Mouse (Mus musculus): ENCODE results near the gene Helz. TPM values are rescaled to one million over a fixed set of nuclear protein-coding genes. Genes with fewer than 3 reads are reported as not detected.

Helz gene
- polyA plus RNA-seq, 1 experiment from 2014 or later, result 27.4 TPM

GRCm38 (mm10) chr11:107644461-107644860, 96.7 kb downstream of the Helz start:
- H3K27me3 ChIP-seq (ENCODE audit: control insufficient read depth, insufficient read depth, low read length), result no peaks in the 10 kb centered on the region
- no peaks in the 10 kb centered on the region for H3K4me1 ChIP-seq (replicated peaks; ENCODE audit: control insufficient read depth, insufficient read depth, low read length)
- no peak for DNase-seq (ENCODE audit: low spot score)
- H3K9ac ChIP-seq (ENCODE audit: low read length), result no peak overlapping the region
- WGBS, result 94% methylated on average over 4 of the region's 4 CpGs
- no peak overlapping the region for H3K4me3 ChIP-seq (ENCODE audit: low read depth, low read length)
- no peak for ATAC-seq (replicated peaks; ENCODE audit: low FRiP score)
- no peak overlapping the region for H3K27ac ChIP-seq (ENCODE audit: low read depth, low read length)
- H3K36me3 ChIP-seq (ENCODE audit: control insufficient read depth, insufficient read depth, low read length), result peaks cover 2% of the 10 kb centered on the region; the same call in 1 of the 2 replicates
- H3K9me3 ChIP-seq (ENCODE audit: control insufficient read depth, low read length), result no peaks in the 10 kb centered on the region
- H3K4me2 ChIP-seq (ENCODE audit: low read depth, low read length, severe bottlenecking), result no peak overlapping the region

DNA sequence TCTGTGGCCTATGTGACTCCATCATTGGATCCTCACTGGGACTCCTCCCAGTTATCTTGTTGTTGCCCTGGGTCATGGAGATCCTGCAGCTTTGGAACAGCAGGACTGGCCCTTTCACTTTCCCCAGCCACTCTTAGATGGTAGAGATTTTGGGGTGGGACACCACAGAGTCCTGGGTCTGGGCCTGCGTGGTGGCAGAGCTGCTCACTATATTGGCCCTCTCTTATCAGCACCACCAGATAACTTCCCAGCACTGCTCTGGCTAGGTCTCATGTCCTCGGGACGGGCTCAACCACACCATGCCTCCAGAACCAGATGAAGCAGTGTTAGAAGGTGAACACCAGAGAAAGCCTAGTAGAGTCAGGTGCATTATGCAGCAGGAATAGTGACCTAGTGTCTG, 99.6 kb downstream of the Helz start:
- no peaks in the 10 kb centered on the region for H3K9me3 ChIP-seq (ENCODE audit: control insufficient read depth, low read length)
- 94% methylated on average over 3 of the region's 3 CpGs for WGBS
- no peak overlapping the region for H3K4me3 ChIP-seq (ENCODE audit: low read depth, low read length)
- H3K9ac ChIP-seq (ENCODE audit: low read length), result no peak overlapping the region
- ATAC-seq (replicated peaks; ENCODE audit: low FRiP score) (no peak), DNase-seq (ENCODE audit: low spot score) (no peak)
- H3K27ac ChIP-seq (ENCODE audit: low read depth, low read length), result no peak overlapping the region
- no peaks in the 10 kb centered on the region for H3K27me3 ChIP-seq (ENCODE audit: control insufficient read depth, insufficient read depth, low read length)
- no peaks in the 10 kb centered on the region for H3K4me1 ChIP-seq (replicated peaks; ENCODE audit: control insufficient read depth, insufficient read depth, low read length)
- H3K36me3 ChIP-seq (ENCODE audit: control insufficient read depth, insufficient read depth, low read length), result peaks cover 2% of the 10 kb centered on the region; the same call in 1 of the 2 replicates
- no peak overlapping the region for H3K4me2 ChIP-seq (ENCODE audit: low read depth, low read length, severe bottlenecking)

DNA sequence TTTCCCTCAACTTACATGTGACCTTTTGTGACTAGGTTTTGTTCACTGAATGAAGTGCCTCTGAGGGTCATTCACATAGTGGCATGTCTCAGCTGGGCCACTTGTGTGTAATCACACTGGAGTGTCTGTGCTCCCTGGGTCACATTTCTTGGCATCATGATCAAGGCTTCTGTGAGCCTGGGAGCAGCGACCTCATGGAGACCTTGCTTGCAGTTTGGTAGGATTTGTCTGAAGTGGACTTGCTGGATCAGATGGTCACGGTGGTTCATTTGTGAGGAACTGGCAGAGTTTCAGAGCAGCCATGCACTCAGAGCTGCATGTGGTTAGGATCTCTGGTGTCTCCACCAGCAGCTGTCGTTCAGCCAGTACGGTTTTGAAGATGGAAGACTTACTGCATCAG, 100.9 kb downstream of the Helz start:
- Histone ChIP-seq H3K27ac (ENCODE audit: low read depth, low read length) (no peak overlapping the region), H3K4me3 (ENCODE audit: low read depth, low read length) (no peak overlapping the region), H3K9ac (ENCODE audit: low read length) (no peak overlapping the region), H3K4me2 (ENCODE audit: low read depth, low read length, severe bottlenecking) (no peak overlapping the region), H3K27me3 (ENCODE audit: control insufficient read depth, insufficient read depth, low read length) (no peaks in the 10 kb centered on the region), H3K36me3 (ENCODE audit: control insufficient read depth, insufficient read depth, low read length) (peaks cover 2% of the 10 kb centered on the region; the same call in 1 of the 2 replicates), H3K4me1 (replicated peaks; ENCODE audit: control insufficient read depth, insufficient read depth, low read length) (no peaks in the 10 kb centered on the region), H3K9me3 (ENCODE audit: control insufficient read depth, low read length) (no peaks in the 10 kb centered on the region)
- WGBS, result 93% methylated on average over 4 of the region's 4 CpGs
- ATAC-seq (replicated peaks; ENCODE audit: low FRiP score), result no peak
- DNase-seq (ENCODE audit: low spot score), result no peak

GRCm38 (mm10) chr11:107649458-107649857, 101.7 kb downstream of the Helz start:
- DNase-seq (ENCODE audit: low spot score) (no peak), ATAC-seq (replicated peaks; ENCODE audit: low FRiP score) (no peak)
- no peaks in the 10 kb centered on the region for H3K27me3 ChIP-seq (ENCODE audit: control insufficient read depth, insufficient read depth, low read length)
- no peaks in the 10 kb centered on the region; the same call in 1 of the 2 replicates for H3K36me3 ChIP-seq (ENCODE audit: control insufficient read depth, insufficient read depth, low read length)
- no peak overlapping the region for H3K27ac ChIP-seq (ENCODE audit: low read depth, low read length)
- no peaks in the 10 kb centered on the region for H3K4me1 ChIP-seq (replicated peaks; ENCODE audit: control insufficient read depth, insufficient read depth, low read length)
- H3K9ac ChIP-seq (ENCODE audit: low read length), result no peak overlapping the region
- H3K4me2 ChIP-seq (ENCODE audit: low read depth, low read length, severe bottlenecking), result no peak overlapping the region
- H3K9me3 ChIP-seq (ENCODE audit: control insufficient read depth, low read length), result no peaks in the 10 kb centered on the region
- no peak overlapping the region for H3K4me3 ChIP-seq (ENCODE audit: low read depth, low read length)
- WGBS, result 96% methylated on average over 14 of the region's 14 CpGs

DNA sequence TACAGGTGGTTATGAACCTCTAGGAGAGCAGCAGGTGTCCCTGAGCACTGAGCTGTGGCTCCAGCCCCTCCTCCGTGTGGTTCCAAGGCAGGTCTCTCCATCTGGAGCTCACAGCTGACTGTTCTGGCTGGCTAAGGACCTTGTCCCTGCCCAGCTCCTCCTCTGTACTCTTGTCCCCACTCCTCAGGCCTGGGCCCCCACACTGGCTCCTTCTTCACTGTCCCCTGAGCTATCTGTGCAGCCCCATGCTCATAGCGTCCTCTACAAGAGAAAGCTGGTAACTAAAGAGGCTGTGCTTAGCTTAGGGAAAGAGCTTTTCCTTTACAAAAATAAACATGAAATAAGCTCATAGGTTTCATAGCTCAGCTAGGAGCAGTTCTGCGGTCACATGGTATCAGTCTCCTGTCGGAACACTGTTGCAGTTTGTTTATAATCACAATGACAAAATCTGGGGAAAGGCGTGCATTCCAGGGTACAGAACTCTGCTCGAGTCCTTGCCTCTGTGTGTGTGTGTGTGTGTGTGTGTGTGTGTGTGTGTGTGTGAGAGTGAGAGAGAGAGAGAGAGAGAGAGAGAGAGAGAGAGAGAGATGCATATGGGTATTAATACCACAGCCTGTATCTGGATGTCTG, 102.8 kb downstream of the Helz start:
- WGBS, result 90% methylated on average over 6 of the region's 6 CpGs
- H3K27ac ChIP-seq (ENCODE audit: low read depth, low read length), result no peak overlapping the region
- no peak overlapping the region for H3K4me3 ChIP-seq (ENCODE audit: low read depth, low read length)
- no peaks in the 10 kb centered on the region for H3K9me3 ChIP-seq (ENCODE audit: control insufficient read depth, low read length)
- no peaks in the 10 kb centered on the region; the same call in 1 of the 2 replicates for H3K36me3 ChIP-seq (ENCODE audit: control insufficient read depth, insufficient read depth, low read length)
- no peaks in the 10 kb centered on the region for H3K4me1 ChIP-seq (replicated peaks; ENCODE audit: control insufficient read depth, insufficient read depth, low read length)
- no peaks in the 10 kb centered on the region for H3K27me3 ChIP-seq (ENCODE audit: control insufficient read depth, insufficient read depth, low read length)
- no peak for DNase-seq (ENCODE audit: low spot score)
- ATAC-seq (replicated peaks; ENCODE audit: low FRiP score), result no peak
- no peak overlapping the region for H3K4me2 ChIP-seq (ENCODE audit: low read depth, low read length, severe bottlenecking)
- no peak overlapping the region for H3K9ac ChIP-seq (ENCODE audit: low read length)

DNA sequence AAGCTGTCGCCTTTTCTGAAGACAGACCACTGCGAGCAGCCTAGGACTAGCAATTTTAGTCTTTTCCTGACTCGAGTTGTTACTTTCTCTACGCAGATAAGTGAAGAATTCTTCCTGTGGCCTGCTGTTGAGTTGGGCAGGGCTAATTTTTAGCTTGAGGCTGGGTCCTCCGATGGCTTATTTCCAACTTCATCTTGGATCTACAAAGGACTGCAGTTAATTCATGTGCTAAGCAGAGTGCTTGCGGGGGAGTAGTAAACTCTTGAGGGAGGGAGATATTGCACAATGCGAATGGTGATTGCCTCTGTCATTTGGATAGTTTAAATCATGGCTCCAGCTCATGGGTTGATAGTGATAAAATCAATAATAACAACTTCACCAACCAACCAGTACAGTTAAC, 103.7 kb downstream of the Helz start:
- no peak overlapping the region for H3K4me2 ChIP-seq (ENCODE audit: low read depth, low read length, severe bottlenecking)
- H3K27ac ChIP-seq (ENCODE audit: low read depth, low read length), result no peak overlapping the region
- H3K4me3 ChIP-seq (ENCODE audit: low read depth, low read length), result no peak overlapping the region
- ATAC-seq (replicated peaks; ENCODE audit: low FRiP score), result no peak
- no peaks in the 10 kb centered on the region for H3K4me1 ChIP-seq (replicated peaks; ENCODE audit: control insufficient read depth, insufficient read depth, low read length)
- no peaks in the 10 kb centered on the region for H3K9me3 ChIP-seq (ENCODE audit: control insufficient read depth, low read length)
- 93% methylated on average over 7 of the region's 7 CpGs for WGBS
- no peak for DNase-seq (ENCODE audit: low spot score)
- H3K36me3 ChIP-seq (ENCODE audit: control insufficient read depth, insufficient read depth, low read length), result no peaks in the 10 kb centered on the region; the same call in 1 of the 2 replicates
- no peak overlapping the region for H3K9ac ChIP-seq (ENCODE audit: low read length)
- H3K27me3 ChIP-seq (ENCODE audit: control insufficient read depth, insufficient read depth, low read length), result no peaks in the 10 kb centered on the region

DNA sequence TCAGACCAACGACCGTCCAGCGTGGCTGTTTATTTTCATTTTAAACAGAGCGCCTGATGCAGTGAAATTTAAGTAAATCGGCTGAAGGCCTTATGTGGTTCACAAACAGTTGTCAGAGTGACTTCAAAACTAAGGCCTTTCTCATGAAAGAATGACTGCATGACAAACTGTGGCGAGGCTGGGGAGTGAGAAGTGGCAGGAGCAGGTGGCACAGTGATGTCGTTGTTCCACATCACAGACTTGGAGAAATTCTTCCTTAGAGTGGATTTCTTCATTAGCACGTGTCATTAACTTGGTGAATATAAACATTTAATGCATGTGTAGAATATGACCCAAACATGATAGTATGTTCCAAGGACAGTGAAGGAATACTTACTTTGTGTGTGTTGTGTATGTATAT, 104.4 kb downstream of the Helz start:
- no peak for DNase-seq (ENCODE audit: low spot score)
- no peaks in the 10 kb centered on the region for H3K27me3 ChIP-seq (ENCODE audit: control insufficient read depth, insufficient read depth, low read length)
- H3K4me1 ChIP-seq (replicated peaks; ENCODE audit: control insufficient read depth, insufficient read depth, low read length), result no peaks in the 10 kb centered on the region
- no peak overlapping the region for H3K4me2 ChIP-seq (ENCODE audit: low read depth, low read length, severe bottlenecking)
- ATAC-seq (replicated peaks; ENCODE audit: low FRiP score), result no peak
- no peaks in the 10 kb centered on the region for H3K9me3 ChIP-seq (ENCODE audit: control insufficient read depth, low read length)
- no peaks in the 10 kb centered on the region; the same call in 1 of the 2 replicates for H3K36me3 ChIP-seq (ENCODE audit: control insufficient read depth, insufficient read depth, low read length)
- H3K27ac ChIP-seq (ENCODE audit: low read depth, low read length), result no peak overlapping the region
- no peak overlapping the region for H3K9ac ChIP-seq (ENCODE audit: low read length)
- 80% methylated on average over 8 of the region's 8 CpGs for WGBS
- no peak overlapping the region for H3K4me3 ChIP-seq (ENCODE audit: low read depth, low read length)

GRCm38 (mm10) chr11:107655538-107655937, 107.8 kb downstream of the Helz start:
- no peaks in the 10 kb centered on the region for H3K9me3 ChIP-seq (ENCODE audit: control insufficient read depth, low read length)
- ATAC-seq (replicated peaks; ENCODE audit: low FRiP score), result no peak
- DNase-seq (ENCODE audit: low spot score), result no peak
- H3K4me3 ChIP-seq (ENCODE audit: low read depth, low read length), result no peak overlapping the region
- no peak overlapping the region for H3K27ac ChIP-seq (ENCODE audit: low read depth, low read length)
- H3K27me3 ChIP-seq (ENCODE audit: control insufficient read depth, insufficient read depth, low read length), result no peaks in the 10 kb centered on the region
- H3K36me3 ChIP-seq (ENCODE audit: control insufficient read depth, insufficient read depth, low read length), result no peaks in the 10 kb centered on the region; the same call in 1 of the 2 replicates
- H3K9ac ChIP-seq (ENCODE audit: low read length), result no peak overlapping the region
- 82% methylated on average over 4 of the region's 4 CpGs for WGBS
- H3K4me1 ChIP-seq (replicated peaks; ENCODE audit: control insufficient read depth, insufficient read depth, low read length), result no peaks in the 10 kb centered on the region
- no peak overlapping the region for H3K4me2 ChIP-seq (ENCODE audit: low read depth, low read length, severe bottlenecking)

DNA sequence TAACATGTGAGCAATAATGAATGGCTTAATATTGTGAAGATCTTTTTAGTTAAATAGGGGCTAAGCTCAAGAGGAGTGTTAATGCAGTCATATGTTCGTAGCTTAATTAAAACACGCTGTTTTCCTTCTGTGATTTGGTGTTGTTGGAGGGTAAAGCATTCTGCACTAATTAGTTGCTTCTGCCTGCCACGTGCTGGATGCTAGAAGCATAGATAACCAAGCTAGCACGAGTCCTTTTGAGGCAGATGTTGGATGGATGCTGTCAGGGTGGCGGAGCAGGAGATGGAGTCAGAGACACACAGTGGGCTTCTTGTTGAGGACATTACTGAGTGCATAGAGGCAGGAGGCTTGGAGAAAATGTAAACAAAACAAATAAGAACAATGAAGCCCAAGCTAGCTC, 109.4 kb downstream of the Helz start:
- peaks cover 5% of the 10 kb centered on the region; the same call in 1 of the 2 replicates for H3K36me3 ChIP-seq (ENCODE audit: control insufficient read depth, insufficient read depth, low read length)
- H3K27ac ChIP-seq (ENCODE audit: low read depth, low read length), result no peak overlapping the region
- no peak for DNase-seq (ENCODE audit: low spot score)
- H3K27me3 ChIP-seq (ENCODE audit: control insufficient read depth, insufficient read depth, low read length), result no peaks in the 10 kb centered on the region
- H3K9ac ChIP-seq (ENCODE audit: low read length), result no peak overlapping the region
- no peaks in the 10 kb centered on the region for H3K9me3 ChIP-seq (ENCODE audit: control insufficient read depth, low read length)
- ATAC-seq (replicated peaks; ENCODE audit: low FRiP score), result no peak
- no peaks in the 10 kb centered on the region for H3K4me1 ChIP-seq (replicated peaks; ENCODE audit: control insufficient read depth, insufficient read depth, low read length)
- H3K4me2 ChIP-seq (ENCODE audit: low read depth, low read length, severe bottlenecking), result no peak overlapping the region
- WGBS, result 82% methylated on average over 5 of the region's 5 CpGs
- H3K4me3 ChIP-seq (ENCODE audit: low read depth, low read length), result no peak overlapping the region

Data from forebrain, embryonic 11.5 days (tissue).